Mouse (Mus musculus) testis, adult 2 months (tissue): Measurements from ENCODE around the gene Sptlc3. TPM values are rescaled to one million over a fixed set of nuclear protein-coding genes. Genes with fewer than 3 reads are reported as not detected.

Experiments
- H3K27ac ChIP-seq: fragments of 200-500 bp; 2 replicates; pipeline ENCODE4 v1.5.1; 2012; ENCODE audit warnings: low read depth, low read length; ENCODE audit not compliant: control insufficient read depth, insufficient read depth
- H3K27me3 ChIP-seq: fragments of 200-500 bp; 2 replicates; pipeline ENCODE4 v1.6.1; 2012; ENCODE audit warnings: mild to moderate bottlenecking, low read length, moderate library complexity; ENCODE audit not compliant: control insufficient read depth, insufficient read depth
- H3K36me3 ChIP-seq: fragments of 200-500 bp; 2 replicates; pipeline ENCODE4 v1.6.1; 2012; ENCODE audit warnings: mild to moderate bottlenecking, low read length; ENCODE audit not compliant: control insufficient read depth, insufficient read depth
- H3K4me1 ChIP-seq: fragments of 200-500 bp; 2 replicates; pipeline ENCODE4 v1.6.1; 2012; ENCODE audit warnings: low read length; ENCODE audit not compliant: control insufficient read depth, insufficient read depth
- H3K4me3 ChIP-seq: fragments of 200-500 bp; 2 replicates; pipeline ENCODE4 v1.5.1; 2012; ENCODE audit warnings: low read depth, mild to moderate bottlenecking, low read length, moderate library complexity, mixed read lengths; ENCODE audit not compliant: control insufficient read depth
- CTCF ChIP-seq: fragments of 200-500 bp; IDR thresholded peaks from 2 replicates; pipeline ENCODE4 v1.5.1; 2012; ENCODE audit warnings: low read depth, mild to moderate bottlenecking, inconsistent platforms, low read length, moderate library complexity; ENCODE audit not compliant: control insufficient read depth, insufficient read depth, insufficient replicate concordance
- POLR2A ChIP-seq: fragments of 200-500 bp; IDR thresholded peaks from 2 replicates; pipeline ENCODE4 v1.6.1; 2012; ENCODE audit warnings: low read depth, mild to moderate bottlenecking, inconsistent platforms, low read length, moderate library complexity; ENCODE audit not compliant: control insufficient read depth
- polyA plus RNA-seq: library from polyadenylated mRNA; depleted of rRNA; stranded (reverse); fragments of >200 nt; gene quantifications from 2 replicates; pipeline ENCODE4 v1.2.3, GENCODE M21; 2012

Gene Sptlc3
- polyA plus RNA-seq, 1 experiment = not detected

GRCm38 (mm10) chr2:139609231-139609630 lies 115.5 kb downstream of the Sptlc3 start:
- no peak overlapping the region for H3K27ac ChIP-seq
- no peaks in the 10 kb centered on the region for H3K36me3 ChIP-seq
- no peaks in the 10 kb centered on the region for H3K4me1 ChIP-seq
- no peak for TF ChIP-seq CTCF
- no peak for TF ChIP-seq POLR2A
- H3K4me3 ChIP-seq = no peak overlapping the region
- no peaks in the 10 kb centered on the region for H3K27me3 ChIP-seq

GRCm38 (mm10) chr2:139609662-139610291 lies 116.1 kb downstream of the Sptlc3 start:
- Histone ChIP-seq H3K36me3 (no peaks in the 10 kb centered on the region), H3K27ac (no peak overlapping the region), H3K4me1 (no peaks in the 10 kb centered on the region), H3K27me3 (no peaks in the 10 kb centered on the region), H3K4me3 (no peak overlapping the region)
- TF ChIP-seq CTCF (no peak), POLR2A (no peak)

- Histone ChIP-seq H3K27me3 (no peaks in the 10 kb centered on the region), H3K4me3 (no peak overlapping the region), H3K4me1 (no peaks in the 10 kb centered on the region), H3K36me3 (no peaks in the 10 kb centered on the region), H3K27ac (no peak overlapping the region)
- no peak for TF ChIP-seq CTCF
- TF ChIP-seq POLR2A = no peak
Measured at GRCm38 (mm10) chr2:139612410-139613107, 118.8 kb downstream of the Sptlc3 start.

GRCm38 (mm10) chr2:139626496-139626895 lies 132.8 kb downstream of the Sptlc3 start:
- no peaks in the 10 kb centered on the region for H3K36me3 ChIP-seq
- TF ChIP-seq POLR2A (no peak), CTCF (no peak)
- no peaks in the 10 kb centered on the region for H3K4me1 ChIP-seq
- H3K4me3 ChIP-seq = no peak overlapping the region
- H3K27ac ChIP-seq = no peak overlapping the region
- H3K27me3 ChIP-seq = no peaks in the 10 kb centered on the region

- TF ChIP-seq POLR2A (no peak), CTCF (no peak)
- H3K4me1 ChIP-seq = no peaks in the 10 kb centered on the region
- no peaks in the 10 kb centered on the region for H3K27me3 ChIP-seq
- no peak overlapping the region for H3K4me3 ChIP-seq
- no peak overlapping the region for H3K27ac ChIP-seq
- no peaks in the 10 kb centered on the region for H3K36me3 ChIP-seq
Measured at GRCm38 (mm10) chr2:139628731-139629130, 135.0 kb downstream of the Sptlc3 start.

- H3K4me3 ChIP-seq = no peak overlapping the region
- H3K4me1 ChIP-seq = no peaks in the 10 kb centered on the region
- H3K27me3 ChIP-seq = no peaks in the 10 kb centered on the region
- no peak for TF ChIP-seq CTCF
- TF ChIP-seq POLR2A = no peak
- no peaks in the 10 kb centered on the region for H3K36me3 ChIP-seq
- H3K27ac ChIP-seq = no peak overlapping the region
Measured at GRCm38 (mm10) chr2:139629653-139630052, 135.9 kb downstream of the Sptlc3 start.

- no peak overlapping the region for H3K4me3 ChIP-seq
- no peaks in the 10 kb centered on the region for H3K27me3 ChIP-seq
- H3K27ac ChIP-seq = no peak overlapping the region
- H3K36me3 ChIP-seq = no peaks in the 10 kb centered on the region
- no peaks in the 10 kb centered on the region for H3K4me1 ChIP-seq
- no peak for TF ChIP-seq POLR2A
- no peak for TF ChIP-seq CTCF
Measured at GRCm38 (mm10) chr2:139634506-139634905, 140.8 kb downstream of the Sptlc3 start.
